Mouse (Mus musculus) E14TG2a.4 (cell line): Measurements from ENCODE around the gene Tmx2.

Experiments used
- CTCF ChIP-seq: conservative IDR thresholded peaks from 2 replicates; pipeline ENCODE4 v1.5.1; 2014; ENCODE audit warnings: low read length
- POU5F1 ChIP-seq: IDR thresholded peaks from 2 replicates; pipeline ENCODE4 v1.6.1; 2014; ENCODE audit warnings: low read length, borderline replicate concordance

DNA sequence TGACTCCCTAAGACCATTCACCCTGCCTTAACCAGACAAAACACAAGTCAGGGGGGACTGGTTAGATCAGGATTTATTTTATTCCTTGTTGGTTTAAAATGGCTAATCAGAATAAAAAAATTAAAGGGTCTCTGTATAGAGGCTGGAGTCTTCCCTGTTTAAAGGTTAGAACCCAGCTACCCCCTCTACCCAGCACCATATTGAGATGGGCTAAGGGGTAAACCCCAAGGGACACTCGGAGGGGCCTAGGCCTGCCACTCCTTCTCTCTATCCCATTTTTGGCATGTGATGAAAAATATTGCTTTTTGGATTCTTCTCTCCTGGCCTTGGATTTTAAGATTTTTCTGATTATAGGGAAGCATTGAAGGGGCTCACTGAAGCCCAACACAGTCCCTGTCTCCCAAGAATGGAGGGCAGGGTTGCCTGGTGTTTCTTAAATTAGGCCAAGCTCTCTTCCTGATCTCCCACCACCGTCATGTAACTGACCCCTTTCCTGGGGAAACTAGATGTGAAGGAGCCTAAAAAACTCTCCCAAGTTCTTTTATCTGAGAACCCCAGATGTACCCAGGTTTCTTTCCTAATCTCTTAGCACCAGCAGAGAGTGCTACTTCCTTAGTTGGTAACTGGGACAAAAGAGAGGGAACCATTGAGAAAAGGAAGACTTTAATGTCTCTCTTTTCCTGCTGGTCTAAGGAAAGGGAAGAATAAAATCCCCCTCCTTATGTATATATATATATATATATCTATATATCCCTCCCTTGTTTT is 9.3 kb upstream of the Tmx2 start:
- TF ChIP-seq POU5F1, result no peak
- no peak for TF ChIP-seq CTCF
